Mouse (Mus musculus) kidney, embryonic 15.5 days (tissue): Measurements from ENCODE around the gene Nemp2. TPM values are rescaled to one million over a fixed set of nuclear protein-coding genes. Genes with fewer than 3 reads are reported as not detected.
A peak's percentile ranks its signal among the peaks of the same experiment; 100 is the strongest.
"Not testable (repeated sequence)": the region's sequence is repeated elsewhere in the genome, so short reads cannot be mapped to it uniquely, and the experiment has no call there.

ENCODE experiments used
- ATAC-seq: fragments of 200-750 bp; cut with Nextera tagmentation; replicated peaks from 2 replicates; pipeline ENCODE4 v1.8.0; 2017; ENCODE audit warnings: moderate TSS enrichment; ENCODE audit not compliant: low FRiP score
- H3K27ac ChIP-seq: fragments of 300-500 bp; sonication (generic); 2 replicates; pipeline ENCODE4 v1.5.1; 2015; ENCODE audit warnings: mild to moderate bottlenecking, inconsistent platforms
- H3K27me3 ChIP-seq: fragments of 300-500 bp; sonication (generic); 2 replicates; pipeline ENCODE4 v1.6.1; 2015; ENCODE audit warnings: inconsistent platforms
- H3K36me3 ChIP-seq: fragments of 300-500 bp; sonication (generic); 2 replicates; pipeline ENCODE4 v1.6.1; 2015; ENCODE audit warnings: inconsistent platforms
- H3K4me1 ChIP-seq: fragments of 300-500 bp; sonication (generic); 2 replicates; pipeline ENCODE4 v1.6.1; 2015; ENCODE audit warnings: inconsistent platforms
- H3K4me2 ChIP-seq: fragments of 300-500 bp; sonication (generic); 2 replicates; pipeline ENCODE4 v1.6.1; 2015; ENCODE audit warnings: moderate library complexity, mild to moderate bottlenecking, inconsistent platforms
- H3K4me3 ChIP-seq: fragments of 300-500 bp; sonication (generic); replicated peaks from 2 replicates; pipeline ENCODE4 v1.5.1; 2015; ENCODE audit warnings: mild to moderate bottlenecking, inconsistent platforms
- H3K9ac ChIP-seq: fragments of 300-500 bp; sonication (generic); 2 replicates; pipeline ENCODE4 v1.6.1; 2015; ENCODE audit warnings: mild to moderate bottlenecking, inconsistent platforms
- H3K9me3 ChIP-seq: fragments of 300-500 bp; sonication (generic); replicated peaks from 2 replicates; pipeline ENCODE4 v1.6.1; 2016; ENCODE audit warnings: inconsistent platforms
- WGBS: fragments of 180-500 bp; shearing (Covaris S2); methylation state at CpG from one replicate; pipeline ENCODE4 v1.1.7; 2015; ENCODE audit warnings: mixed read lengths; 5-methylcytosine and 5-hydroxymethylcytosine counted together
- polyA plus RNA-seq: library from polyadenylated mRNA; unstranded; fragments of >200 nt; fragmentation: Nextera tagmentation; extraction: Ambion mirVana; gene quantifications from 2 replicates; pipeline ENCODE4 v1.2.1, GENCODE M21; 2015

Gene Nemp2
- polyA plus RNA-seq, 1 experiment from 2014 or later = 11.3 TPM

DNA sequence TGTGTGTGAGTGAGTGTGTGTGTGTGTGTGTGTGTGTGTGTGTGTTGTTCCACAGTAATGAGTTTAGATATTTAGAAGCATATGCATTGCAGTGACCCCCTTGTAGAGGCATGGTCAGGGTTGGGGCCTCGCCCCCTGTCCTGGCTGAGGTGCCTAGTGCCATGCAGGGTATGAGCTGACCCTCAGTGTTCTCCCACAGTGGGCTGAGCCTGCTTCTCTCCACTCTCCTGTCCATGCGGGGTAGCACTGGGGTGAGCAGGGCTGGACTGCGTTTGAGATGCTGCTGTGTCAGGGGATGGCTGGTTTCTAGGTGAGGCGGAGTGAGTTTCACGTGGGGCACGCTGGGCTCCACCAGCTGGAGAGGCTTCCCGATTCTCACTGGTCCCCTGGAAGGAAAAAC lies 27.7 kb downstream of the Nemp2 start:
- peaks cover 10% of the 10 kb centered on the region; the same call in 1 of the 2 replicates for H3K4me1 ChIP-seq
- H3K36me3 ChIP-seq = no peaks in the 10 kb centered on the region
- no peak overlapping the region for H3K27ac ChIP-seq
- no peak for ATAC-seq
- H3K9me3 ChIP-seq = no peaks in the 10 kb centered on the region
- no peak overlapping the region for H3K4me3 ChIP-seq
- WGBS = 83% methylated on average over 7 of the region's 7 CpGs
- H3K4me2 ChIP-seq = no peak overlapping the region
- no peaks in the 10 kb centered on the region for H3K27me3 ChIP-seq
- no peak overlapping the region for H3K9ac ChIP-seq

DNA sequence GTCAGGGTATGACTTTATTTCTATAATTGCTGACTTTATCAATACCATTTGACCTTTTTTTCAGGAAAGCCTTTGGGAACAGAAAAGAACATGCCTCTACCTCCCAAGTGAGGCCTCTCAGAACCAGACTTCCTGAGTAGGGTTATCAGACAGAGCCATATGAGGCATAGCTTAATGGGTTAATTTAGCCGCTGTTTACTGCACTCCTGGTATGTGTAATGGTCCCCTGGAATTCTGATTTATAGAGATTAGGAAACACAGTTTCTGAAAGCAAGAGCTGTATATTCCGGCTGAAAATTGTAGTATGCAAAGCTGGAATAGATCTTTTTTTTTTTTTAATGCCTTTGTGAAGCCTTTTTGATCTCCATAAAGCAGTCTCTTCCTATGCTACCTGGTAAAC lies 29.8 kb downstream of the Nemp2 start:
- no peak overlapping the region for H3K4me2 ChIP-seq
- H3K4me1 ChIP-seq = peaks cover 10% of the 10 kb centered on the region; the same call in 1 of the 2 replicates
- H3K4me3 ChIP-seq = no peak overlapping the region
- H3K9ac ChIP-seq = no peak overlapping the region
- no peak overlapping the region for H3K27ac ChIP-seq
- 38% methylated on average over 2 of the region's 2 CpGs for WGBS
- ATAC-seq = peak; percentile 62
- H3K27me3 ChIP-seq = no peaks in the 10 kb centered on the region
- no peaks in the 10 kb centered on the region for H3K9me3 ChIP-seq
- H3K36me3 ChIP-seq = no peaks in the 10 kb centered on the region

DNA sequence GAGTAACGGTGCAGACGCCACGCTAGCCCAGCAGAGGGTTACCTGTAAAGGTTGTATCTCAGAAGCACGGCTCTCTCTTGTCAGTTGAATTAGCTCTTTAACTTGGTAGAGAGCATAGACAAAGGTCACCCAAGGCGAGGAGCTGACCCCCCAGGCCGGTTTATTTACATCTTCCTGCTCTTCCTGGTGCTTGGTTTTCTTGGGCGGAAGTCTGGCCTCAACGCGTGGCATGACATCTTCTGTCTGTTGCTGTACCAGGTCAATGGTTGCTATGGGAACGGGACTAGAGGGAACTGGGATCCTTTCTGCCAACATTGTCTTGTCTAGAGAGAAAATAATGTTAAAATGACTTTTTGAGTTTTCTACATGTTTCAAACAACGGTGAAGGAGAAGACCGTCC lies 30.3 kb downstream of the Nemp2 start:
- 73% methylated on average over 12 of the region's 12 CpGs for WGBS
- no peak for ATAC-seq

DNA sequence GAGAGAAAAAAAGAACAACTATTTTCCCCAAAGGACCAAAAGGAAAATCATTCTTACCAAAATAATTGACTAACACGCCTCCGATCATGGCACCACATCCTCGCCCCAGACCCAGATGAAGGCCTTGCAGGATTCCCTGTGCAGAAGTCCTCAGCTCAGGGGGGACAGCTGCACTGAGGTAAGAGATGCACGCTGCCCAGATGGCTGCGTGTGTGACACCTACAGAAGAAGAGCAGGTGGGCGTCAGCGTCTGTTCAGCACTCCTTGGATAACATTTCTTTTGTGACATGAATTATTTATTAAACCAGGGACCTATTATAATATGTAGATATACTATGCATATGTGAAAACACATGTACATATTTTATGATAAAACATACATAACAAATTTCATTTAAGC lies 32.7 kb downstream of the Nemp2 start:
- Histone ChIP-seq H3K4me3 (no peak overlapping the region), H3K4me2 (no peak overlapping the region), H3K36me3 (no peaks in the 10 kb centered on the region), H3K27me3 (no peaks in the 10 kb centered on the region), H3K27ac (no peak overlapping the region), H3K9me3 (no peaks in the 10 kb centered on the region), H3K9ac (no peak overlapping the region), H3K4me1 (peaks cover 10% of the 10 kb centered on the region; the same call in 1 of the 2 replicates)
- ATAC-seq = no peak
- 90% methylated on average over 7 of the region's 7 CpGs for WGBS

More for the DNA sequence above, 30.3 kb downstream of the Nemp2 start:
- Histone ChIP-seq H3K9ac (no peak overlapping the region), H3K36me3 (no peaks in the 10 kb centered on the region), H3K27ac (no peak overlapping the region), H3K4me3 (no peak overlapping the region), H3K4me2 (no peak overlapping the region), H3K27me3 (no peaks in the 10 kb centered on the region), H3K4me1 (peaks cover 10% of the 10 kb centered on the region; the same call in 1 of the 2 replicates), H3K9me3 (no peaks in the 10 kb centered on the region)

DNA sequence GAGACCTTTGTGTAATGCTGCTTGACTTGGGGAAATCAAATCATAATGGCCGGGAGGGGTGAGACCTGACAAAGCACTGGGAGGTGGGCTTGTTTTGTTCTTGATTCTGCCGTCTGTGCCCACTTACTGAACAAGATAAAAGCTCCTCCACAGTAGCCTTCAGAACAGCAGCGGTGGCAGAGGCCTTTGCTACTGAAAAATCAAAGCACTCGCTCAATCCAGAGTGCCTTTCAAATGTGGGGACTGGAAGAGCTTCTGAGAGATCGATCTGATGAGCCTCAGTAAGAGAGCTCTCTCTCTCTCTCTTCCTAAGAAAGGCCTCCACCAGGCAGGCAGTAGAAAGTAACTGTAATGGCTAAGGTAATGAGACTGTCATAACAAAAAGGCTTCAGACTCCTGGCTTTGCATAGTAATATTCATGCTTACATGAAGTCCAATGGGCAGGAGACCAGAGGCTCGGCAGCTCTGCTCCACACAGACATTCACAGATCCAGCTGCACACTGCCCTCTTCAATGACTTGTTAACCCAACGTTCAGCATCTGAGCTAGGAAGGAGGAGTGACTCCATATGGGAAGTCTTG lies 38.3 kb downstream of the Nemp2 start:
- Histone ChIP-seq H3K9me3 (no peaks in the 10 kb centered on the region), H3K27me3 (no peaks in the 10 kb centered on the region), H3K4me2 (no peak overlapping the region), H3K4me1 (no peaks in the 10 kb centered on the region), H3K9ac (no peak overlapping the region), H3K36me3 (no peaks in the 10 kb centered on the region), H3K4me3 (no peak overlapping the region), H3K27ac (no peak overlapping the region)
- WGBS = 58% methylated on average over 7 of the region's 7 CpGs
- no peak for ATAC-seq

DNA sequence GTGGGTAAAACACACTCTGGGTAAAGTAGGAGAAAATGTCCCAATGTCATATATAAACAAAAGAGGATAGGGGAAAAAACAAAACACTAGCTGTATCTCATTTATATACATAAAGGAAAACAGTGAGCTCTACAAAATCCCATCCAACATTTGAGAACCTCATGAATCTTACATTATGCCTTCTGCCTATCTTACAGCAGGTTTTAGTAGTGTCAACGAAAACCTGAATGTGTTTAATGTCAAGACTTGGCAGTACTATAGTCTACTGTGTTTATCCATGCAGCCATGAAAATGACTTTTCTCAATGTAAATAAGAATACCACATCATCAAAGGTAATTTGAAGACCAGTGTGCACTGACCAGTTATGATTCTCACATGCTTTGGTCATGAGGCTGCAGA lies 39.4 kb downstream of the Nemp2 start:
- Histone ChIP-seq H3K27me3 (no peaks in the 10 kb centered on the region), H3K27ac (no peak overlapping the region), H3K4me2 (no peak overlapping the region), H3K9ac (no peak overlapping the region), H3K4me1 (no peaks in the 10 kb centered on the region), H3K36me3 (no peaks in the 10 kb centered on the region), H3K9me3 (no peaks in the 10 kb centered on the region), H3K4me3 (no peak overlapping the region)
- WGBS = 68% methylated on average over 1 of the region's 1 CpGs
- ATAC-seq = no peak

DNA sequence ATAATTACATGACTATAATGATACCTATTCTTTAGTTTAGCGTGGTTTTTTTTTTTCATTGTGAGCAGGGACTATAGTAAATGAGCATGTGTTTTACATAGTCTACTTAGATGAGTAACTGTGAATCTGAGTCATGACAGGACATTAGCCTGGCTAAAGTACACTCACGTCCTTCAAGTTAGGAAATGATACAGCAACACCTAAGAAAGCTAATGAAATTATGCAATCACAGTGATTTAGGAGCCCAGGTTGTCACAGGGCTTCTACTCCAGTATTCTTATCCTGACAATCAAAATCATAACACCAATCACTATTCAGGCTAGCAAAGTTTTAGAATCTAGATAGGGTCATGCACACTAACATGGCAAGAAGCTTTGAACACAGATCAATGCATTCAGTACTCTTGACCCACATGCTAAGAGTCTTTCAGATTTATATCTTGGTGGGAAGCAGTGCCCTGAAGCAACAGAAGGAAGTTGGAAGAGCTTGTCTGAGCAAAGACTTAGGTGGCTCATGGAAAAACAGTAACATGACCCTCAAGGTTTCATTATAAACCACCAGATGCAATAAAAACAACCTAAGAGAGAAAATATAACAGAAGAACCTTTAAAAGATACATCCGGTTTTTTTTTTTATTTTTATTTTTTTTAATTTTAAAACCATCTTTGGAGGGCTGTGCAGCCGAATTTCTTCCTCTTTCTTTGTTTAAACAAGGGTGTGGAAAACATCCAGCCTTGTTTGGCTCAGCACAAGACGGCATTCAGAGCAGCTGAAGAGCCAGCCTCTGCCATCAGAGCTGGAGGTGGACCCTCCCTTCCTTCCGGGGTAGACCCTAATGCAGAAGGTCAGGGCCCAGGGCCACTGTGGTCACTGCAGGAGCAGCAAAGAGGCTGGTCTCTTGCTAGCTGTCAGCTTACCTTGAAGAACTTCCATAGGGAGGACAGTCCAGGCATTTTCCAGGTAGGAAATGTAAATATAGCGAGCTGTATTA lies 45.4 kb downstream of the Nemp2 start:
- peaks cover 7% of the 10 kb centered on the region for H3K4me1 ChIP-seq
- H3K4me2 ChIP-seq = no peak overlapping the region
- ATAC-seq = peak; percentile 25; the same call in 1 of the 2 replicates
- no peaks in the 10 kb centered on the region for H3K27me3 ChIP-seq
- 50% methylated on average over 7 of the region's 7 CpGs for WGBS
- H3K9me3 ChIP-seq = no peaks in the 10 kb centered on the region
- 0 out of 2 replicates have a peak overlapping the region, but pooled peaks have one; percentile 37 for H3K27ac ChIP-seq
- H3K4me3 ChIP-seq = no peak overlapping the region
- no peak overlapping the region for H3K9ac ChIP-seq
- no peaks in the 10 kb centered on the region for H3K36me3 ChIP-seq

DNA sequence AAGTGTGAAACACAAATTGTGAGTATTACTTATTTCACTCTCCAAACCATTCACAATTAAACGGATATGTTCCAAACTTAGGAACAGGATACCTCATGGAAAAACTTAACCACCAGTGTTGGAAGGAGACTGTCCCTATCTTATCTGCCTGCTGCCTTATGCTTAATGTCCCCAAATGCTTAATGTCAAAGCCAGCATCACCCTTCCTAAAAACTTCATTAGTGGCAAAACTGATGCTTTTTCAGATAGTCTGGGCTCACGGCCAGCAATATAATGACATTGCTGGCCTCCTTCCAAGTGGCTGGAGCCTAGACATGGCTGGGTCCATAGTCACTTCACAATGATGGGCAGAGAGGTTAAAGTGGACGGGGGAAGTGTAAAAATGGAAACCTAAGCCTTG lies 46.1 kb downstream of the Nemp2 start:
- Histone ChIP-seq H3K4me1 (peaks cover 7% of the 10 kb centered on the region), H3K9me3 (no peaks in the 10 kb centered on the region), H3K4me3 (no peak overlapping the region), H3K4me2 (no peak overlapping the region), H3K9ac (no peak overlapping the region), H3K27me3 (no peaks in the 10 kb centered on the region), H3K27ac (no peak overlapping the region), H3K36me3 (no peaks in the 10 kb centered on the region)
- ATAC-seq = peak; percentile 71
- WGBS = 37% methylated on average over 3 of the region's 3 CpGs

DNA sequence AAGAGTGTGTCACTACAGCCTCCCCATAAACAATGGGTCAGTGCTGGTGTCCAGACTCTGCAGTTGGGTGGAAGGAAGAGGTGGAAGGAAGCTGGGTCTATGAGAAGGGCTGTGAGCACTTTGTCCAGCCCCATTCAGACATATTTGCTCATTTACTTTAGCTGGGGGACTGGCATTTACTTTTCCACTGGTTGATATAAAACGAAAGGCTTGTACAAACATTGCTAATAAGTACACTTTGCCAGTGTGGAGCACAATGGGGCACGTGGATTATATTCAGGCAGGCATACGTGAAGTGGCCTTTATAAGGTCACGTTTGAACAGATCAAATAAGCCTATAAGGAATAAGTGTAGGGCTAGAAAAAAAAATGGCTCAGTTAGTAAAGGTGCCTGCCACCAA lies 53.0 kb downstream of the Nemp2 start:
- Histone ChIP-seq H3K4me3 (no peak overlapping the region), H3K9ac (no peak overlapping the region), H3K4me1 (no peaks in the 10 kb centered on the region), H3K27me3 (no peaks in the 10 kb centered on the region), H3K4me2 (no peak overlapping the region), H3K9me3 (no peaks in the 10 kb centered on the region), H3K27ac (no peak overlapping the region), H3K36me3 (no peaks in the 10 kb centered on the region)
- 75% methylated on average over 4 of the region's 4 CpGs for WGBS
- ATAC-seq = no peak

DNA sequence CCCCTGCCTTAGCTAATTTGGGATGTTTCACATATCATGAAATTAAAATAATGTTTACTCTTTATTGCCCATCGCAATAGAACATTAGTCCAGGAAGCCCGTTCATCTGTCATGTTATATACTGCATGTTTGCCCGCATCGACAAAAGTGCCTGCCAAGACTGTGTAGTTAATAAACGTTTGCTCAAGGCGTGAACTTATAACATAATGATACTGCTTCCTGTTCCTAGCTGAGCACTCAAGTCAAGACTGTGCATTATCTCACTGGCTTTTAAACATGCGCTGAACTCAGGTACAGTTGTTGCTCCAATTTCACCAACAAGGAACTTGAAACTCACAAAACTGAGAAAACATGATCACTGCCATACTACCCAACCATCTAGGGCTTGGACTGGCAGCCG lies 57.1 kb downstream of the Nemp2 start:
- Histone ChIP-seq H3K36me3 (no peaks in the 10 kb centered on the region), H3K4me2 (no peak overlapping the region), H3K4me1 (no peaks in the 10 kb centered on the region), H3K4me3 (no peak overlapping the region), H3K27ac (no peak overlapping the region), H3K9me3 (no peaks in the 10 kb centered on the region), H3K9ac (no peak overlapping the region), H3K27me3 (no peaks in the 10 kb centered on the region)
- no peak for ATAC-seq
- WGBS = 87% methylated on average over 8 of the region's 8 CpGs

DNA sequence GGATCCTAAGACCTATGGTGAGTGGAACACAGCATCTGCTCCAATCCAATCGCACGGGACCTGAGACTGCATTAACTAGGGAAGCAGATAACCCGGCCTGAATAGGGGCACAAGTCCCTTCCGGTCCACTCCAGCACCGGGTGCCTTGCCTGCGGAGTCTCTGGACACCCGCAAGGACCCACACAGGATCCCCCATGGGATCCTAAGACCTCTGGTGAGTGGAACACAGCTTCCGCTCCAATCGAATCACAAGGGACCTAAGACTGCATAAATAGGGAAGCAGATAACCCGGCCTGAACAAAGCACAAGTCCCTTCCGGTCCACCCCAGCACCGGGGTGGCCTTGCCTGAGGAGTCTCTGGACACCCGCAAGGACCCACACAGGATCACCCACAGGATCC lies 64.0 kb downstream of the Nemp2 start:
- H3K36me3 ChIP-seq, H3K4me3 ChIP-seq, H3K9ac ChIP-seq, H3K27ac ChIP-seq, H3K4me1 ChIP-seq, H3K9me3 ChIP-seq, ATAC-seq, H3K4me2 ChIP-seq, H3K27me3 ChIP-seq: not testable (repeated sequence)
- 94% methylated on average over 13 of the region's 13 CpGs for WGBS
